11 mouse cellular contexts compared by ENCODE assay signal in the genomic region with DNA sequence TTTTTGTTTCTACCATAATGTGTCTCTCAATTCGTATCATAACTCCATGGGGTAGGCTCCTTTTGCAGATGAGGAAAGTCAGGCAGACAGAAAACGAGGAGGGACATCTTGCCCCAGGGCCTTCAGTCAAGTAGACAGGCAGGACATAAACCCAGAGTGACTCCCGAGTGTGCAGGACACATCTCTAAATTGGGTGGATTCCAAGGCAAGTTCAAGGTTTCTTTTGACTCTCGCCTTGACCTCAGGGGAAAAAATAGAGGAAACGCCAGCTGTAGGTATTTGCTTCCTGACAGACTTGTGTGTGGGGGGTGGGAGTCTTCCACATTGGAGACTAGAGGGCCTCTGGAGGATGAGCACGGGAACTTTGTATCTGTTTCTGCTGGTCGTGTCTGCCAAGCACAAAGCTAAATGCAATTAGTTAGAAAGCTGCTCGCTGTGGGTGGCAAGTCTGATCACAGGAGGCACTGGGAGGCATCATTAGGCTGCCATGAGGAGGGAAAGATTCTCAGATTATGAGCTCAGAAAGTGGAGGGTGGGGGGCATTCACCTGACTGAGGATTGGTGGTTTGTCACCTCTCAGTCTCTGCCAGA. TPM values are rescaled to one million over a fixed set of nuclear protein-coding genes. Genes with fewer than 3 reads are reported as not detected.
DNase-seq lines count a peak whose midpoint lies in the region; ATAC-seq lines count a peak whose summit lies in the region.
"Had no signal": no experiment of that assay in that cellular context is flagged by ENCODE, and none has a peak within 500 bp of the region (broad histone marks: within the 10 kb centered on the region; RNA-seq: fewer than 3 reads in every experiment).

No protein-coding gene starts in this region.

- peak overlapping the region; percentile 44; the same call in 1 of the 2 replicates for H3K27ac ChIP-seq in hindbrain, embryonic 14.5 days
- H3K27ac ChIP-seq in hindbrain, embryonic 16.5 days (ENCODE audit: low read depth, low read length): no peak overlapping the region
- peak overlapping the region; percentile 95 for H3K27ac ChIP-seq in liver, embryonic 11.5 days (ENCODE audit: low read depth, low read length)
- H3K27ac ChIP-seq in liver, embryonic 13.5 days: peak overlapping the region; percentile 97

- no peaks in the 10 kb centered on the region for H3K9me3 ChIP-seq in hindbrain, embryonic 14.5 days (ENCODE audit: control insufficient read depth, low read length)
- H3K9me3 ChIP-seq in hindbrain, embryonic 16.5 days (ENCODE audit: control insufficient read depth, low read length): no peaks in the 10 kb centered on the region
- H3K9me3 ChIP-seq in liver, embryonic 11.5 days (ENCODE audit: control insufficient read depth, low read length): no peaks in the 10 kb centered on the region
- H3K9me3 ChIP-seq in liver, embryonic 13.5 days (replicated peaks): no peaks in the 10 kb centered on the region

- H3K4me3 ChIP-seq in hindbrain, embryonic 14.5 days (replicated peaks; ENCODE audit: low read length): no peak overlapping the region
- no peak overlapping the region for H3K4me3 ChIP-seq in hindbrain, embryonic 16.5 days (ENCODE audit: low read length)
- 0 out of 2 replicates have a peak overlapping the region, but pooled peaks have one; percentile 3 for H3K4me3 ChIP-seq in liver, embryonic 11.5 days (ENCODE audit: low read depth, low read length)
- peak overlapping the region; percentile 78 for H3K4me3 ChIP-seq in liver, embryonic 13.5 days (replicated peaks)

- peak; percentile 13 for DNase-seq in cerebellum, adult 9-11 months
- DNase-seq in hindbrain, embryonic 14.5 days (ENCODE audit: low spot score): no peak
- DNase-seq in liver, embryonic 11.5 days (ENCODE audit: low spot score): no peak
- no peak for DNase-seq in liver
- DNase-seq in liver, embryonic 13.5 days: no peak
- DNase-seq in spleen, postnatal 10 days (ENCODE audit: low spot score in 2 of 2): no peak
- DNase-seq: gastrocnemius, postnatal 10 days; lung, postnatal 36 days had no signal

- no peak overlapping the region for H3K4me2 ChIP-seq in hindbrain, embryonic 14.5 days (replicated peaks)
- no peak overlapping the region for H3K4me2 ChIP-seq in hindbrain, embryonic 16.5 days (ENCODE audit: low read length)
- peak overlapping the region; percentile 88 for H3K4me2 ChIP-seq in liver, embryonic 11.5 days
- peak overlapping the region; percentile 73 for H3K4me2 ChIP-seq in liver, embryonic 13.5 days

- no peaks in the 10 kb centered on the region for H3K27me3 ChIP-seq in hindbrain, embryonic 14.5 days (ENCODE audit: control insufficient read depth, insufficient read depth, low read length)
- H3K27me3 ChIP-seq in hindbrain, embryonic 16.5 days (replicated peaks; ENCODE audit: control insufficient read depth, insufficient read depth, low read length): no peaks in the 10 kb centered on the region
- H3K27me3 ChIP-seq in liver, embryonic 11.5 days (replicated peaks; ENCODE audit: control insufficient read depth, insufficient read depth, low read length): peaks cover 5% of the 10 kb centered on the region; the same call in 1 of the 2 replicates
- no peaks in the 10 kb centered on the region for H3K27me3 ChIP-seq in liver, embryonic 13.5 days

- no peaks in the 10 kb centered on the region for H3K36me3 ChIP-seq in hindbrain, embryonic 14.5 days (replicated peaks; ENCODE audit: control insufficient read depth, insufficient read depth)
- no peaks in the 10 kb centered on the region for H3K36me3 ChIP-seq in hindbrain, embryonic 16.5 days (ENCODE audit: control insufficient read depth, insufficient read depth, low read length)
- H3K36me3 ChIP-seq in liver, embryonic 11.5 days (ENCODE audit: control insufficient read depth, insufficient read depth, low read length): peaks cover 8% of the 10 kb centered on the region
- peaks cover 77% of the 10 kb centered on the region for H3K36me3 ChIP-seq in liver, embryonic 13.5 days

- 43% methylated on average over 8 of the region's 8 CpGs for WGBS in hindbrain, embryonic 14.5 days
- WGBS in hindbrain, embryonic 16.5 days: 27% methylated on average over 8 of the region's 8 CpGs
- 43% methylated on average over 8 of the region's 8 CpGs for WGBS in liver, embryonic 11.5 days
- WGBS in liver, embryonic 13.5 days (ENCODE audit: insufficient replicate concordance): 53% methylated on average over 8 of the region's 8 CpGs

- no peak overlapping the region for H3K9ac ChIP-seq in hindbrain, embryonic 14.5 days
- H3K9ac ChIP-seq in hindbrain, embryonic 16.5 days (ENCODE audit: low read depth, low read length): no peak overlapping the region
- H3K9ac ChIP-seq in liver, embryonic 11.5 days (ENCODE audit: low read depth, low read length): peak overlapping the region; percentile 52; the same call in 1 of the 2 replicates
- peak overlapping the region; percentile 94 for H3K9ac ChIP-seq in liver, embryonic 13.5 days

- ATAC-seq in cerebellum, adult (ENCODE audit: insufficient number of reproducible peaks, low FRiP score, low TSS enrichment): no peak
- ATAC-seq in hindbrain, embryonic 14.5 days (ENCODE audit: low FRiP score): no peak
- no peak for ATAC-seq in hindbrain, embryonic 16.5 days
- no peak for ATAC-seq in liver, embryonic 11.5 days (replicated peaks; ENCODE audit: low FRiP score)
- ATAC-seq in liver, embryonic 13.5 days (ENCODE audit: low read depth): no peak
- ATAC-seq: activated CD4-positive, CD25-positive, alpha-beta regulatory T cell, adult 4 months had no signal

- peaks cover 28% of the 10 kb centered on the region for H3K4me1 ChIP-seq in hindbrain, embryonic 14.5 days (replicated peaks; ENCODE audit: control insufficient read depth, insufficient read depth, low read length)
- H3K4me1 ChIP-seq in hindbrain, embryonic 16.5 days (ENCODE audit: control insufficient read depth, insufficient read depth, low read depth, low read length): peaks cover 19% of the 10 kb centered on the region
- H3K4me1 ChIP-seq in liver, embryonic 11.5 days (replicated peaks; ENCODE audit: control insufficient read depth, insufficient read depth, low read length): peaks cover 79% of the 10 kb centered on the region
- H3K4me1 ChIP-seq in liver, embryonic 13.5 days (replicated peaks): peaks cover 99% of the 10 kb centered on the region

RNA-seq across cellular contexts. Expression of a gene that starts 7.7 kb away (rescaled TPM):
- polyA plus RNA-seq in hindbrain, embryonic 14.5 days (2014; fragmentation: Nextera tagmentation; extraction: Ambion mirVana): 35.5 and 39.5 TPM in 2 replicates
- polyA plus RNA-seq in hindbrain, embryonic 16.5 days (2015; fragmentation: Nextera tagmentation; extraction: Ambion mirVana): 40.7 and 41.5 TPM in 2 replicates
- 200 and 221 TPM in 2 replicates for polyA plus RNA-seq in liver, embryonic 11.5 days (2014; fragmentation: Nextera tagmentation; extraction: Ambion mirVana)
- 352 and 354 TPM in 2 replicates for polyA plus RNA-seq in liver, embryonic 13.5 days (2015; fragmentation: Nextera tagmentation; extraction: Ambion mirVana)
- polyA plus RNA-seq: activated CD4-positive, CD25-positive, alpha-beta regulatory T cell, adult 4 months had no signal

Comparison
In these comparisons a context has a peak if more than half of its experiments do, and no peak if none do; other contexts are left out.
1. H3K4me2 ChIP-seq: peak in liver, embryonic 11.5 days (single experiment) and liver, embryonic 13.5 days (single experiment); none in hindbrain, embryonic 14.5 days (single experiment) and hindbrain, embryonic 16.5 days (single experiment).
2. H3K4me3 ChIP-seq: peak in liver, embryonic 11.5 days (single experiment) and liver, embryonic 13.5 days (single experiment); none in hindbrain, embryonic 14.5 days (single experiment) and hindbrain, embryonic 16.5 days (single experiment).
3. H3K9ac ChIP-seq: peak in liver, embryonic 11.5 days (single experiment) and liver, embryonic 13.5 days (single experiment); none in hindbrain, embryonic 14.5 days (single experiment) and hindbrain, embryonic 16.5 days (single experiment).